Mouse (Mus musculus): ENCODE measurements around the gene Setx.

Setx gene

DNA sequence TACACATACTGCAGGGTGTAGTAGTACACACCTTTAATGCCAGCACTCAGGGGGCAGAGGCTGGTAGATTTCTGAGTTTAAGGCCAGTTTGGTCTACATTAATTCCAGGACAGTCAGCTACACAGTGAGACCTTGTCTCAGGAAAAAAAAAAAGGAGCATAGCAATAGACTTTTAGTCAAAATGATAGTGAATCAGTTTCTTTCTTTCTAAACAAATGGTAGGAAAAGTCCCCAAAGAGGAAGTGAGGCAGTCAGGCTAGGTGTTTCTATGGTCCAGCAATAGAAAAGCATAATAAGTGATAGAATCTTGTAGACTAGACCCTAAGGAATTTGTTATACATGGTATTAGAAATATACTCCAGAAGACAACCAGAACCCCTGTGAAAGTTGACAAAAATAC lies 11.2 kb downstream of the Setx start:
- DNase-seq (ENCODE audit: low read depth, low spot score): peak; percentile 19

DNA sequence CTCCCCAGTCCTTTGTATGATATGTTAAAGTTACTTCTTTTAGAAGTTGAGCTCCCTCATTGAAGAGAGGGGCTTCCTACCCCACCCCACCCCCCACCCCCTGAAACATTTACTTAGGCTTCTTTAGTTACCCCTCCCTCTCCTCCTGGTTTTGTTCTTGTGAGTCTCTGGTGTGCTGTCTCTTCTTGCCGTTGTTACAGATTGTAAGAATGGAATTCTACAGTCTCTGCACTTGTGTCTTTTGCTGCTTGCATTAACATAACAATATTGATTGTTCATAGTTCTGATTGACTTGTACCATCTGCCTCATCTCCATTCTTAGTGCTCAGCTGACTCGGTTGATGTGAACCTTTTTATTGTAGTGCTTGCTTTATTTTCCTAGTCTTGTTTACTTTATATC lies 28.0 kb downstream of the Setx start:
- DNase-seq (ENCODE audit: low read depth, low spot score): no peak

DNA sequence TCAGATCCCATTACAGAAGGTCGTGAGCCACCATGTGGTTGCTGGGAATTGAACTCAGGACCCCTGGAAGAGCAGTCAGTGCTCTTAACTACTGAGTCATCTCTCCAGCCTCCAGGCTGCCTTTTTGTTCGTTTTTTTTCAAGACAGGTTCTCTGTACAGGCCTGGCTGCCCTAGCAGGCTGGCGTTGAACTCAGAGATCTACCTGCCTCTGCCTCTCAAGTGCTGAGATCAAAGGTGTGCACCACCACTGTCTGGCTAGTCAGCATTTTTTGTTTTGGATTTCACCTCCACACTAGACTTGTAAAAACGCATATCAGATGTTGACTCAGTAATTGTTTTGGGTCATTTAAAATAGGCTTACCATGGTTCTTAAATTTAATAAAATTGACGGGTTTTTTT lies 44.1 kb downstream of the Setx start:
- DNase-seq (ENCODE audit: low read depth, low spot score): no peak

DNA sequence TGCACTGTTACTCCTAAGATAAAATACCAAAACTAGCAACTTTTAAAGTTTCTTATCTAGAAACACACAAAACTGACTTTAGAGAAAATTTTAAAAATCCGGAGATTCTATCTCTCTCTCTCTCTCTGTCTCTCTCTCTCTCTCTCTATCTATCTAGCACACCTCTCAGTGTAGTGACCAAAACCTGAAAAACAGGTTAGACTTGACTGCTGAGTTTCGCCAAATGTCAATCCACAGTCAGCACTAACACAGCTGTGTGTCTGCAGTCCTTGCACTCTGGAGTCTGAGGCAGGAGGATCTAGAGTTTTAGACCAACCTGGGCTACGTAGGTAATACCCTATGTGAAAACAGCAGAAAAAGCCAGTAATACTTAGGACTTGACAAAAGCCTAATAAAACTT lies 50.9 kb downstream of the Setx start:
- no peak for DNase-seq (ENCODE audit: low read depth, low spot score)

DNA sequence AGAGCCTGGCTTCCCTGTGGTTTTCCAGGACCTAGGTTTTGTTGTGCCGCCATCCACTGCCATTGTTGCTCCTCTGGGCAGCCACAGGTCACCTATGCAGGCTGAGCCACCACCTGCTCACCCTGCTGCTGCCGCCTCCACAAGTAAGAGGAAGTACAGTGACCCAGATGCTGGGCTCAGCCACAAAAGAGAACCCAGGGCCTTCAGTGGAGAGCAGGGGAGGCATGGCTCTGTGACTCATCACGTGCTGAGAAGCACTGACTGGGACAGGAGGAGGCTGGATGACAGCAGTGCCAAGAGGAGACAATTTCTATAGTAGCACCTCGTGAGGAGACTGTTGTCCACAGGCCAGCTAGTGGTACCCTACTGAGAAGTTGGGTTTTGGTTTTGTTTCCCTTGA lies 55.8 kb downstream of the Setx start:
- DNase-seq (ENCODE audit: low read depth, low spot score): peak; percentile 35

DNA sequence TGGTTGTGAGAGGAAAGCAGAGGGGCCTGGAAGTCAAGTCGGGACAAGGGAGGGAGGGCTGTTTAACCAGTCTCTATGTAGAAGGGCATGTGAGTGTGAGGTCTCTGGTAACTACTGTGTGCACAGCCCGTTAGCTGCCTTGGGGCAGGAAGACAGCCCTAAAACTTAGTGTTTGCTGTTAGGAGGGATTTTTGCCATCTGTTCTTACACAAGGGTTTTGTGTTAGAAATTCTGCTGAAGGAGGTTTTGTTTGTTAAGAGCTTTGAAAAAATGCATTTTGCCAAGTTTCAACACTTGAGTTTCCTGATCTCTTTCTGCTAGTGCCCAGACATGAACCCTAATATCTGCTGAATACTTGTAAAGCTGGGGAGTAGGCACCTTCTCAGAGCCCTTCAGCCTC lies 57.1 kb downstream of the Setx start:
- DNase-seq (ENCODE audit: low read depth, low spot score): no peak

DNA sequence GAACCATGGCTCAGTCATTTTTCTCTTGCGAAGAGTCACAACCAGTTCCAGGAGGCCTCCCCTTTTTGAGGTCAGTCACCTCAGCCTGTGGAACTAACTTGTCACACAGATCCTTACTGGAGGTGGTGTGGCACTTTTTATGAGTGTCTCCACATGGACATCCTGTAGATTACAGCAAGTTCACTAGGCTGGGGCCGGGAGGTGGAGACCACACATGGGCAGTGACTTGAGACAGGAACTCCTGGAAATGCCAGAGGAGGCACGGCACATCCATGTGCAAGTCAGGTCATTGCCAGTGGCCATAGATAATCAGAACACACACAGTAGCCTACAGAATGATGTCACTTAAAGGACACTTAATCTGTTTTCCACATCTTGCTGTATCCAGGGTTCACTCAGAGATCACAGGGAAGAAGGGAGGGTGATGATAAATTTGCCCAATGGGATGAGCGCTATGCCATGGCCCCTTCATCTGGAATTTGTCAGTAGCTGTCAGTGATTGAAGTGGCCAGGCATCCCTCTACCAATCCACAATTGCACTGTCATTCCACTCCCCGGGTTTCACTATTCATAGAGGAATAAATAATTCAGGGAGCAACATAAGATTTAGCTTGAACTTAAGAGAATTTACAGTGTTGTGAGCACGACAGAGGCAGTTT lies 59.4 kb downstream of the Setx start:
- DNase-seq (ENCODE audit: low read depth, low spot score): no peak

DNA sequence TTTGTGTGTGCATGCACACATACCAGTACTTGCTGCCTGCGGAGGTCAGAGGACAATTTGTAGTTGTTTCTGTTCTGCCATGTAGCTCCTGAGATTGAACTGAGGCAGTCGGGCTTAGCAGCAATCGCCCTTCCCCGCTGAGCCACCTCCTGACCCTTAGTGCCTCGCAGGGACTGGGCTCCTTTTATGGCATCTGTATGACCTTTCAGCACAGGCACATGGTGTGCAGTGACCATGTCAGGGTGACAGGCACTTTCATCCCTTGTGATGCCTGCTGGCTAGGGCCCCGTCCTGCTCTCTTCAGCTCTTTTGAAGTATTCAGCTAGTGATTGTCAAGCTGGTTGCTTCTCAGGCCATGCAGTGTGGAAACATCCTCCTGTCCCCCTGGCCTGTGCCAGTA lies 62.2 kb downstream of the Setx start:
- DNase-seq (ENCODE audit: low read depth, low spot score): no peak

DNA sequence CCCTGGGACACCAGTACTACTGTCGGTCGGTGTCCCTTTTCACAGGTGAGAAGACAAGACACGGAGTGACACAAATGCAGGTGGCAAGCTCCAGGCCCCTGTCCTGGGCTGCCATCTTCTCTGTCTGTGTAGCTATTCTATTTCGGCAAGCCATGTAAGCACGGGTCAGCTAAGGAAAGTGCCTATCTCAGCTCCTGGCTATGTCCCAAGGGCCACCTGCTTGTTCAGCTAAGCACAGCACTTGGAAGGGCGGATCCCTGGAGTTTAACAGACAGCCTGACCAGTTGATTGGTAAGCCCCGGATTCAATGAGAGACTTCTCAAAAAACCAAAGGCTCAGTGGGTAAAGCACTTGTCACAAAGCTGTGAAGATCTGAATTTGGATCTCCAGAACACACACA lies 66.4 kb downstream of the Setx start:
- no peak for DNase-seq (ENCODE audit: low read depth, low spot score)

DNA sequence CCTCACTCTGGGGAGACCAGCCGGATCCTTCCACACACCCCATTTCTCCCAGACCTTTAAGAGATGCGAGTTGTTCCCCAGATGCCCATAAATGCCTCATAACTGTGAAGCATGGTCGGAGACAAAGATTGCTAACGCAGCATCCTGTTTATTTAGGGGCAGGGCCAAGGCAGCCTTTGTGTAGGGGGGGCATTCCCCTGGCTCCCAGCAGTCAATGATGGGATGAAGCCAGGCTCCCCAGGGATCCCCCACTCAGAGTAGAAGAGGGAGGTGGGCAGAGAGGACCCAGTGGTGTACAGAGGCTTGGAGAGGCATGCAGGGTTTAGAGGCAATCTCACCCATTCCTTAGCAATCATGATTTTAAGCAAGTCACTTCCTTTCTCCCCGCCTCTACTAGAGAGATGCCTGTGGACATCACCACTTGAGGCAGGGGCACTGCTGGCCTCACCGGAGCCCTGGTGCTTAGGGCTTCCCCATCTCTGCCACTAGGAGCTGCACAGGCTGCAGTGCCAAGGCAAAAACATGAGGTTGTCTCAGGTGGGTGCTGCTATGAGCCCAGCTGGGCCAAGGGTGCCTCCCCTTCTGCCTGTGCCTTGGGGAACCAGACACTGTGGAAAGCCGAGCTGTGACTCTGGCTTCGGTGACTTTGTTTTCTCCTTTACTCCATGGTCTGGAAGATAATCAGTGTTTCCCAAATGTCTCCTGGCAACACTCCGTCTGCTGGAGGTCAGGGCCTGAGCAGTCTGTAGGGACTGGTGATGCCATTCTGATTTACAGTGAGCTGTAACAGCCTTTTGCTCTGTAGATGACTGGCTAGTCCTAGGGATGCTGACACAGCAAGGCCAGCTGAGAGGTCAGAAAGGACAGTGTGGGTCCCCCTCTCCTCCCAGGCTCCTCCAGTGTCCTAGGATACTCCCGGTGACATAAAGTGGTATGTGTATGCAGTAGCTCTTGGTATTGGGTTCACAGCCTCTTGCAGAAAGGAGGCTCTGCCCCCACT lies 67.5 kb downstream of the Setx start:
- no peak for DNase-seq (ENCODE audit: low read depth, low spot score)

DNA sequence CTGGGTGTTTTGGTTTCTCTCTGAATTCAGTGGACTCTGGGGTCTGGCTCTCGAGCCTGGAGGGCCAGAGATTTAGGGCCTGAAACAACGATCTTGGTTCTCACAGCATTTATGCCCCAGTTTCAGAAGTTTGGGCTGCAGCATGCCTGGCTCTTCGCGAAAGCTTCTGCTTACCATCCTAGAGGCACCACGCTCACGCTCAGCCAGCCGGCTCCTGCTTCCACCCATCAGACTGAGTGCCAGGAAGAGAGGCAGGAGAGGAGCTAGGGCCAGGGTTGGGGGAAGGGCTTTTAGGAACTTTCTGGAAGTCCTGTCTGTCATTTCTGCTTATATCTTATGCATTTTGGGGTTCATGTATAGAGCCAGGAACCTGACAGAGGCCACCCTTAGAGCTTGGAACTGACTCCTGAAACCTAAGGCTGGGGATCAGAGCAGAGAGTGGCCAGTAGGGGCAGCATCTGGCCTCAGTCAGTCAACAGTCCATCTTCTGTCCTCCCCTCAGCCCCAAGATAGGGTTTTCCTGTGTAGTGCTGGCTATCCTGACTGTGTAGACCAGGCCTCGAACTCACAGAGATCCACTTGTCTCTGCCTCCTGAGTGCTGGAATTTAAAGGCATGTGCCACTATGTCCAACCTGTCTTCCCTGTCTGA lies 68.8 kb downstream of the Setx start:
- peak; percentile 10 for DNase-seq (ENCODE audit: low read depth, low spot score)

DNA sequence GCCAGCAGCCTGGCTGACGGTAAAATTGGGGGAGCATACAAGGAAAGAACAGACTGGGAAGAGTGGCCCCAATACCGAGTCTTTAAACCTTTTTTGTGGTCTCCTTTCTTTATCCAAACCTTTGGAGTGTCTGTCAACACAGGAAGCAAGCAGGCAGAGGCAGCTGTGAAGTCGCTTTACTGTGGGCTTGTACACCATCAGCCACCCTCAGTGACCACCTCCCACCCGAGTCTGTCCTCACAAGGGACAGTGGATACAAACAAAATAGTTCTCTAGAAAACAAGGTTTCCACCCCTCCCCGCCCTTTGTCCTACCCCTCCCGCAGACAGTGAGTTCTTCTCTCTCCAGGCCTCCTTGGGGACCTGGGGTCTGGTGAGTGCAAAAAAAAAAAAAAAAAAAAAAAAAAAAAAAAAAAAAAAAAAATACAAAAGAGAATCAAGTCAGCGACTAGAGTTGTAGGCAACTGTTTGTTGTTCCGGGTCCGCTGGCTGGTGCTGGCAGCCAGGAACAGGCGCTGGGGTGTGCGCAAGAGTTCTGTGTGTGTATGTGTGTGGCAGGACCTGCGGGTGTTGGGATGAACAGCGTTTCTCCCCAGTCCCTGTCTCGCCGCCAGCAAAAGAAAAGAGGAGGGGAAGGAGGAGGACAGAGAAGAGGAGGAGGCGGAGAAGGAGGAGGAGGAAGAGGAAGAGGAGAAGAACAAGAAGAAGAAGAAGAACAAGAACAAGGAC lies 70.0 kb downstream of the Setx start:
- no peak for DNase-seq (ENCODE audit: low read depth, low spot score)

DNA sequence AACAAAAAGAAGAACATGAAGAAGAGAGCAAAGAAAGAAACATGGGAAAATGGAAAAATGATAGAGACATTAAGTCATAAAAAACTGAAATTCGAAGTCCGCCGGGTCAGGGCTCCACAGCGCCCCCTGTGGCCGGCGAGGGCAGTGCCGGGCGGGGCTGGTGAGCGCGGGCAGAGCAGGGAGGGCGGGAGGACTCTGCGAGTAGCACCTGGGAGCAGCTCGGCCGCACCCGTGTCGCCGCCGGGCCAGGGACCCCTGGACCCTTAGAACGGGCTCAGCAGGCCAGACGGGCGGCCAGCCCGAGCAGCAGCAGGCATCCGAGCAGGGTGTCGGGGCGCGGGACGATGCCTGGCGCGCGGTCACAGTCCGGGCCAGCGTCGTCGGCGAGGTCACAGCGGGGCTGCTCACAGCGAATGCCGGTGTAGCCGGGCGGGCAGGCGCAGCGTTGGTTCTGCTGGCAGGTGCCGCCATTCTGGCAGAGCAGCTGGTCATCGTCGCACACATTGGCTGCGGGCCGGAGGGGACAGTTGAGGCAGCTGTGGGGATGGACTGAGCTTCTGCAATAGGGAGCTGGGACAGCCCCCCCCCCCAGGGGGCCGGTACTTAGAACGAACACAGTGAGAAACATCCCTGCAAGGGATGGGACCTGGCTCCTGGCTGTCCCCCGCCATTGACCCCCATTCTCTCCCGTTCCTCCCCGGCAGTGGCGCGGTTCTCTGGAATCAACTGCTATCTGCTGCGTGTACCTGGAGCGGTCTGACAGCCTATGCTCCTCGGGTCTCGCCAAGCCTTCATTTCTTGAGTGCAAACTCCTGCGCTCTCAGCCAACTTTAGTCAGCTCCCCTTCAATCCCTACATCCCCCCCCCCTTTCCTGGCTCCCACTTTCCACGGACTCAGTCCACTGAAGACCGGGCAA lies 70.8 kb downstream of the Setx start:
- peak; percentile 60 for DNase-seq (ENCODE audit: low read depth, low spot score)

DNA sequence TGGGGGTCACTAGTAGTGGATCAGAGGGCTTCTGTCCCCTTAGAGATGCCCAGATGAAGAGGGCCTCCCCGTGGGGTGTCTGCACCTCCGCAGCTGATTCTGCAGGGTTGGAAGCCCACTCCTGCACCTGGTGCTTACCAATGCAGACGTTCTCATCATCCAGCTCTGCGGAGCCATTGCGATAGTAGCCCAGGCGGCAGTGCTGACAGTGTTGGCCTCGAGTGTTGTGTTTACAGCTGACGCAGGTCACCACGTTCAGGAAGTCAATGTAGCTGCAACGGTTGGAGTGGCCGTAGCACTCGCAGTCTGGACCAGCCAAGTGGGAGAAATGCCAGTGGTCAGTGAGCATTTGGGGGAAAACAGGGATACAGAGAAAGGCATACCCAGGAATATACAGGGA lies 72.9 kb downstream of the Setx start:
- DNase-seq (ENCODE audit: low read depth, low spot score): no peak

DNA sequence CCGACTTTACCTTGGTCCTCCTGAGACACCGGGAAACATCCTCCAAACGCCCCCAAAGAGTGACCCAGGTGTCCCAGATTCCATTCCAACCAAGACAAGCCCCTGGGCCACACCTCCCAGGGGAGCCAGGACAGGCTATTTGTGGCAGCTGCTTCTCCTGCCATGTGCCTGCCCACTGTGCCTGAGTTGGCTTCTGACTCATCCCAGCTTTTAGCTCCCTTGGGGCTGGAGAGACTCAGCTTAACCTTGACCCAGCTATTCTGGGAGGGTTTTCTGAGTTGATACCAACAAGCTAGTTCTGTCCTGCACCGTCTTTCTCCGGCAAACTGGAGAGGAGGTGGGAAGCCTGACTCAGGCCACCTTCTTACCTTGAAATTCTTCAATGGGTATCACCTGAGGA lies 74.5 kb downstream of the Setx start:
- DNase-seq (ENCODE audit: low read depth, low spot score): no peak

DNA sequence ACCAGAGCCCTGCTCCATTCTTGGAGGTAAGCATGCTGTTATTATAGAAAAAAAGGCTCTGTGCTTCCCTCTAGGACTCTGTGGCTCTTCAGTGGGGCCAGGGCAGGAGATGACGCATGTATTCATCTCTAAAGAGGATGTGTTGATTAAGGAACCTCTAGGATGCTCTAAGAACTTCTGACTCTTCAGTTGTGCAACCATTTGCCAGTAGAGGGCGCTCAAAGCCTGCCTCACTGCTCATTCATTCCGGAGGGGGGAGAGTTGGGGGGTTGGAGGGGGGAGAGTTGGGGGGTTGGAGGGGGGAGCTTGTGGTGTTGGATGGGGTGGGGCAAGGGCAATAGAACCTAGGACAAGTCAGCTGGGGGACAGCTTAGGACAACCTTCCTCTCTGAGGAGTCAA lies 75.9 kb downstream of the Setx start:
- peak; percentile 51 for DNase-seq (ENCODE audit: low read depth, low spot score)

DNA sequence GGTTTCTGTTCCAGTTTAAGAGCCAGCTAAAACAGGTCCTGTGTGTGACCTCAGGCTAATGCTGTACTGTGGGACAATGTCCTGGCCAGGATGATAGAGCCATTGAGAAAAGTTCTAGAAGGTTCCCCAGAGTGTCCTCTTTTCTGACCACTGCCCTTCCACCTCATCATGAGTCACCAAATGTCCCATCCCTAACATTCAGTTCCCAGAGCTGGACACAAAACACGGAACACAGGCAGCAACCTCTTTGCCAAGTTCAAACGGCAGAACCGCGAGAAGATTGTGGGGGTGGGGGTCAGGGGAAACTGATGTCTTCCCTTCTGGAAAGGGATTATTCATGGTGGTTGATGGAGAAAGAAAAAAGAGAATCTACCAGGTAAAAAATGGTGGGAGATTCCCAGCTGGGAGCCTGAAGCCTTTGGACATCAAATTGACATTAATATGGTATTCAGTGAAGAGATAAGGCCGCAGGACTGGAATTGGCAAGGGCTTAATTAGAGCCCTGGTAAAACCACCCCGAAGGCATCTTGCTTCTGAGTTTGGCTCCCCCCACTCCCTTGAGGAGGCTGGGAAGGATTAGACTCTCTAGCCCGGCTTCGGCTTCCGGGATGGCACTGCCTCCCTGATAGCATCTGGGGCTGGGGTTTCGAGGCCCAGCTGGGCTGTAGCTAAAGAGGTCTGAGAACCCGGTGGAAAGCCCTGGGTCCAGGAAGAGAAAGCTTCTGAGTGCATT lies 77.4 kb downstream of the Setx start:
- no peak for DNase-seq (ENCODE audit: low read depth, low spot score)

DNA sequence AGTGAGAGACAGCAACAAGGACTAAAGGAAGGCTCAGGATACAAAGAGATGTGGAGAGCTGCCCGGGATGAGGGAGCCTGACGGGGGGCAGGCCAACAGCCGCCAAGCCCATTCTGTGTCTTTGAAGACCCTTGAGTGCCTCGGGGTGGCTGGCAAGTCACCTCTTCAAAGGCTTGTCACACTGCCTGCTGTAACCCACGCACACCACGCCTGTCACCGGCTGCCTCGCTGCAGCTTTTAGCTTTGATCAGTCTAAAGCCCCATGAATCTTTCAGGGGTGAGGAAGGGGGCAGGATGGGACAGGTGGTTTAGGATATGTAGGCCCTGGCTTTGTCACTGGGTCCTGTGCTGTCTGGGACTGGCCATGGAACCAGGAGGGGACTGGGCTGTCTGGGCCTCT lies 82.2 kb downstream of the Setx start:
- DNase-seq (ENCODE audit: low read depth, low spot score): no peak

DNA sequence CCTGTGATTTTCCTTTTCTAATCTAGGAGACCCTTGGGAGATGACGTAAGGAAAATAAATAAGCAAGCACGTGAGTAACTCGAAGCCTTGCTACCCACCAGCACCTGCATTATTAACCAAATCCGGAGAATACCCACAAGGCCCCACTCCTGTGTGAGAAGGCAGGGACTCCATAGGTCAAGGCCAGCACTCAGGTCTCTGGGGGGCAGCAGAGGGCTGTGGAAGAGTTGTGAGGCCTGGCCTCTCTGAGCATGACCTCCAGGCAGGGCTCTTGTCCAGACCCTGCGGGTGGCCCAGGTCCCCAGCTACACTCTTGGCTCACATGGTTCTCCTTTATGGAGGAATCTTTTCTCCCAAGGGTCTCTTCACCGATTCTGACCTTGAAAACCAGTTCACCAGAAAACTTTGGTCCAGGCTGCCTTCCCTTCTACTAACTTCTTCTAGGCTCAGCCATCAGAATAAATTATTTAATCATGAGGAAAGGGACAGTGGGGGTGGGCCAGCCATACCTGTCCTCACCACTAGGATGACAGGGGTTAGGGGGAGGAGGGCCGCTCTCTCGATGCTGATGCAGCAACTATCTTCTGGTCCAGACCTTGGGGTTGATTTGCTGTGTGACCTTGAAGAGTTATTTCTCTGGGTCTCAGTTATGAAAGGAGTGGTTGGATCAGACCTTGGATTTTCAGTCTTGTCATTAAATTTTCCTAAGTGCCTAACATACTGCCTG lies 92.5 kb downstream of the Setx start:
- peak; percentile 22 for DNase-seq (ENCODE audit: low read depth, low spot score)
